Mouse (Mus musculus): Measurements from ENCODE around the gene Cdh3. TPM values are rescaled to one million over a fixed set of nuclear protein-coding genes. Genes with fewer than 3 reads are reported as not detected.

The Cdh3 gene
- polyA plus RNA-seq, 1 experiment, result 0.02 TPM

GRCm38 (mm10) chr8:106509079-106509780 is 1.5 kb upstream of the Cdh3 start:
- no peak overlapping the region for H3ac ChIP-seq (ENCODE audit: control insufficient read depth, insufficient read length, low read depth)
- H3K36me3 ChIP-seq (ENCODE audit: control insufficient read depth, insufficient read depth), result no peaks in the 10 kb centered on the region
- no peaks in the 10 kb centered on the region for H3K27me3 ChIP-seq (ENCODE audit: control insufficient read depth, insufficient read depth, insufficient read length)
- H3K79me2 ChIP-seq (ENCODE audit: control insufficient read depth, insufficient read depth), result no peaks in the 10 kb centered on the region
- TF ChIP-seq MYOD1 (IDR thresholded peaks at IDR 0.05; ENCODE audit: control insufficient read depth, insufficient read length, low read depth), result no peak
- H3K4me3 ChIP-seq (ENCODE audit: insufficient read depth, poor library complexity, severe bottlenecking), result no peak overlapping the region
- H3K79me3 ChIP-seq (ENCODE audit: low read depth), result no peaks in the 10 kb centered on the region

DNA sequence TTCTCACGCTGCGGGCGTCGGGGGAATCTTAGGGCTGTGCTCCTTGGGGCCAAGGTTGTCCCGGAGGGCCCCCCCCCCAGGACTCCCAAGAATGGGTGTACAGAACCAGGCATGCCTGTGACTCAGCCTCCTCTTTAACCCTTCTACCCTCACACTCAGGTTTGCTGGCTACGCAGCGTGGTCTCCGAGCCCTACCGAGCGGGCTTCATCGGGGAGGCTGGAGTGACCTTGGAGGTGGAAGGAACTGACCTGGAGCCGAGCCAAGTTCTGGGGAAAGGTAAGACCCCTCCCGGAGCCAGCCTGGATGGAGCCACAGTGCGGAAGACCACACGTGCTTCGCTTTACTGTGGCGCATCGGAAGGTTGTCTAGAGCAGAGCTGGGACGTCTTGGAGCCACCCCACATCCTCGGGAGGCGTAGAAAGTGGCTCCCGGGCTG is 392 bp downstream of the Cdh3 start:
- Histone ChIP-seq H3K4me3 (ENCODE audit: insufficient read depth, poor library complexity, severe bottlenecking) (no peak overlapping the region), H3ac (ENCODE audit: control insufficient read depth, insufficient read length, low read depth) (no peak overlapping the region), H3K79me3 (ENCODE audit: low read depth) (no peaks in the 10 kb centered on the region), H3K27me3 (ENCODE audit: control insufficient read depth, insufficient read depth, insufficient read length) (no peaks in the 10 kb centered on the region), H3K36me3 (ENCODE audit: control insufficient read depth, insufficient read depth) (no peaks in the 10 kb centered on the region), H3K79me2 (ENCODE audit: control insufficient read depth, insufficient read depth) (no peaks in the 10 kb centered on the region)
- TF ChIP-seq CTCF (IDR thresholded peaks at IDR 0.05; ENCODE audit: control insufficient read depth, insufficient read depth, insufficient read length), result no peak
- no peak for TF ChIP-seq FOSL1 (IDR thresholded peaks at IDR 0.05; ENCODE audit: insufficient read depth, low read length, poor library complexity, severe bottlenecking)
- no peak for TF ChIP-seq CEBPB (IDR thresholded peaks at IDR 0.05; ENCODE audit: low read depth)
- no peak for TF ChIP-seq MAX (IDR thresholded peaks at IDR 0.05)
- no peak for TF ChIP-seq USF1 (IDR thresholded peaks at IDR 0.05; ENCODE audit: low read depth)
- no peak for TF ChIP-seq MYOD1 (IDR thresholded peaks at IDR 0.05; ENCODE audit: control insufficient read depth, insufficient read length, low read depth)
- no peak for TF ChIP-seq MYOG (IDR thresholded peaks at IDR 0.05; ENCODE audit: control insufficient read depth, extremely low read depth, insufficient read length)

DNA sequence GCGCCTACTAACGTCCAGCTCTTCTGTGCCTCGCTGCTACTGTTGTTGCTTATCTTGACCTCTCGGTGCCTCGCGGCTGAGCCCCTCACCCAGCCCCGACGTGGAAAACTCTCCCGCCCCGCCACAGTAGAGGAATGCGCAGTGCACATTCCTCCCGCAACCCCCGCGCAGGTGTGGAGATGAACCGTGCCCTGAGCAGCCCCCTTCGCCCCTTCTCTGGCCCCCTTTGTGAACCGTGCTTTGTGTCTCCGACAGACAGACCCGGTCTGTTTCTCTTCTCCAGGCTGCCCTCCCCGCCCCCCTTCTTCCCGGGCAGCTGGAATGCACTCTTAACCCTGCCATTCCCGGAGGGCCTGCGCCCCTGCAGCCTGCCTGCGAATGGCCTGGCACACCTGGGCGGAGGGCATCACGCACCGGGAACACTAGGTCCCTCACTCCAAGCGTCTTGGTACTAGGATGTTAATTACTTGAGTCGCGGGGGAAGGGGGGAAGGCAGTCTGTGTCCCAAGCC is 895 bp downstream of the Cdh3 start:
- Histone ChIP-seq H3K36me3 (ENCODE audit: control insufficient read depth, insufficient read depth) (no peaks in the 10 kb centered on the region), H3ac (ENCODE audit: control insufficient read depth, insufficient read length, low read depth) (no peak overlapping the region), H3K79me2 (ENCODE audit: control insufficient read depth, insufficient read depth) (no peaks in the 10 kb centered on the region), H3K79me3 (ENCODE audit: low read depth) (no peaks in the 10 kb centered on the region), H3K4me3 (ENCODE audit: insufficient read depth, poor library complexity, severe bottlenecking) (no peak overlapping the region), H3K27me3 (ENCODE audit: control insufficient read depth, insufficient read depth, insufficient read length) (no peaks in the 10 kb centered on the region)
- TF ChIP-seq MYOD1 (IDR thresholded peaks at IDR 0.05; ENCODE audit: control insufficient read depth, insufficient read length, low read depth) (no peak), CTCF (IDR thresholded peaks at IDR 0.05; ENCODE audit: control insufficient read depth, insufficient read depth, insufficient read length) (no peak), MAX (IDR thresholded peaks at IDR 0.05) (no peak), FOSL1 (IDR thresholded peaks at IDR 0.05; ENCODE audit: insufficient read depth, low read length, poor library complexity, severe bottlenecking) (no peak), CEBPB (IDR thresholded peaks at IDR 0.05; ENCODE audit: low read depth) (no peak), USF1 (IDR thresholded peaks at IDR 0.05; ENCODE audit: low read depth) (no peak), MYOG (IDR thresholded peaks at IDR 0.05; ENCODE audit: control insufficient read depth, extremely low read depth, insufficient read length) (no peak)

DNA sequence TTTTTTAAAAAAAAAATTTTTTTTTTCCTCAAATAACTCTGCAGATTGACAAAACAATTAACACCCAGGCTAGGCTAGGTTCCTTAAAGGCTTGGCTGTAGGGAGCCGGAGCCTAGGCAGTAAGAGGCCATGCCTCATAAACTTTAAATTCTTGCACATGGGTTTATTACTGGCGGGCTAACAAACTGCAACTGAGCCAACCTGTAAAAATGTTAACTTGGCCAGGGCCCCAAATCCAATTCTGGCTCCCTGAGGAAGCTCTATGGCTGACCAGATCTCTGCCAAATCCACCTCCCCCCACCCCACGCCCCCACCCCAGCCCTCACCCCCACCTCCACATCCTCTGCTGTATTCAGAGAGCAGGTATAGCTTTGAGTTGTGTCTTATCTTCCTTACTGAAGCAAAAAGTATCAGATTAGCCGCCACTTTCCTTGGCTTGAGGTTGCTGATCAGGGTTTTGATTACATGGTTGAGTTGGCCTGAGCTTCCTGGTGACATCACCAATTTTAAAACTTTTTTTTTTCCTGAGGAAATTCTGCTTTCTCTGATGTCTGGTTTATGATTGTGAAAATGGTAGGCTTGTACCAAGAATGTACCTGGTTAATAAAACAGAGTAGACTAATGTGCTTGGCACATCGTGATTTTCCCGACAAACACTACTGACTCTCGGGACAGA is 1.9 kb downstream of the Cdh3 start:
- TF ChIP-seq MYOG (IDR thresholded peaks at IDR 0.05; ENCODE audit: control insufficient read depth, extremely low read depth, insufficient read length) (no peak), MAX (IDR thresholded peaks at IDR 0.05) (no peak), FOSL1 (IDR thresholded peaks at IDR 0.05; ENCODE audit: insufficient read depth, low read length, poor library complexity, severe bottlenecking) (no peak), USF1 (IDR thresholded peaks at IDR 0.05; ENCODE audit: low read depth) (no peak), CEBPB (IDR thresholded peaks at IDR 0.05; ENCODE audit: low read depth) (no peak)
- H3K4me3 ChIP-seq (ENCODE audit: insufficient read depth, poor library complexity, severe bottlenecking), result no peak overlapping the region
- no peaks in the 10 kb centered on the region for H3K27me3 ChIP-seq (ENCODE audit: control insufficient read depth, insufficient read depth, insufficient read length)
- H3K79me2 ChIP-seq (ENCODE audit: control insufficient read depth, insufficient read depth), result no peaks in the 10 kb centered on the region
- H3K79me3 ChIP-seq (ENCODE audit: low read depth), result no peaks in the 10 kb centered on the region
- H3ac ChIP-seq (ENCODE audit: control insufficient read depth, insufficient read length, low read depth), result no peak overlapping the region
- H3K36me3 ChIP-seq (ENCODE audit: control insufficient read depth, insufficient read depth), result no peaks in the 10 kb centered on the region

DNA sequence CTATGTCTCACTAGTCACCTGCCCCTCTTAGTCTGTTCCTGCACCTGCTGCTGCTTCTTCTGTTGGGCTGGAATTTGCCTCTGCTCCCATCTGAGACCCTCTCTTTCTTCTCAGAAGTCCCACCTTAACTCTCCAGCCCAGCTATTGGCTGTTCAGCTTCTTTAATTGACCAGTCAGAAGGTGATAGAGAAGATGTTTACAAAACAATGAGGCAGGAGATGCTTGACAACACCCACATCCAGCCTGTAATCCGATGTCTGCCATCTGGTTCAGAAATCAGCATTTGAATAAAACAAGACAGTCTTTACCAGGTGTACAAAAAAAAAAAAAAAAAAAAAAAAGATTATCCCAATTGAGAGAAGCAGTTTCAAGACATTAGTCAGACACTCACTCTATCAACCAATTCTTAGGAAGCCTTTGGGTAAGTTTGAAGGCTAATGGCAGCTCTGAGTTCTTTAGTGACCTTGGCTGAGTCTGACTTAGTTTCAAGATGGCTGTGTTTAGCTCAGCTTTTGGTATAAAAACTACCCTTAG is 5.3 kb downstream of the Cdh3 start:
- H3ac ChIP-seq (ENCODE audit: control insufficient read depth, insufficient read length, low read depth), result no peak overlapping the region
- no peaks in the 10 kb centered on the region for H3K36me3 ChIP-seq (ENCODE audit: control insufficient read depth, insufficient read depth)
- no peak overlapping the region for H3K4me3 ChIP-seq (ENCODE audit: insufficient read depth, poor library complexity, severe bottlenecking)
- no peaks in the 10 kb centered on the region for H3K27me3 ChIP-seq (ENCODE audit: control insufficient read depth, insufficient read depth, insufficient read length)
- H3K79me2 ChIP-seq (ENCODE audit: control insufficient read depth, insufficient read depth), result no peaks in the 10 kb centered on the region
- H3K79me3 ChIP-seq (ENCODE audit: low read depth), result no peaks in the 10 kb centered on the region
- TF ChIP-seq MYOG (IDR thresholded peaks at IDR 0.05; ENCODE audit: control insufficient read depth, extremely low read depth, insufficient read length), result no peak
- no peak for TF ChIP-seq MAX (IDR thresholded peaks at IDR 0.05)
- TF ChIP-seq FOSL1 (IDR thresholded peaks at IDR 0.05; ENCODE audit: insufficient read depth, low read length, poor library complexity, severe bottlenecking), result no peak
- TF ChIP-seq MYOD1 (IDR thresholded peaks at IDR 0.05; ENCODE audit: control insufficient read depth, insufficient read length, low read depth), result no peak
- TF ChIP-seq USF1 (IDR thresholded peaks at IDR 0.05; ENCODE audit: low read depth), result no peak
- no peak for TF ChIP-seq CEBPB (IDR thresholded peaks at IDR 0.05; ENCODE audit: low read depth)
- no peak for TF ChIP-seq CTCF (IDR thresholded peaks at IDR 0.05; ENCODE audit: control insufficient read depth, insufficient read depth, insufficient read length)

Data from C2C12 (cell line).